Mouse (Mus musculus): Measurements from ENCODE around the gene Supt6.

DNA sequence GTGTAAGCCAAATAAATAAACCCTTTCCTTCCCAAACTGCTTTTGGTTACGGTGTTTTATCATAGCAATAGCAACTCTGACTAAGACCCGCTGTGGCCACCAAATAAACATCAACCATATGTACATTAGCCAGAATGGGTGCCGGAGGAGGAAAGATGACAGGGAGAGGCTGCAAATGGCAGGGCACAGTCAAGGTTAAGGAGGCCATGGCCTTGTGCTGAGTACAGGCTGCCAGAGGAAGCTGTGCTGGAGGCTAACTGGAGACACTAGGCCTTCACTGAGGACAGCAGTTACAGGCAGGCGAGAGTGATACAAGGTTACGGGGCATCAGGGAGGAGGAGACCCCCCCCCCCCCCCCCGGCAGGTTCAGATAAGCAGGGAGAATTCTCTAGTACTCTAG is 35.9 kb downstream of the Supt6 start:
- TF ChIP-seq E2F4 (IDR thresholded peaks at IDR 0.05; ENCODE audit: insufficient replicate concordance, low read depth, low read length) (no peak), ELF1 (IDR thresholded peaks at IDR 0.05; ENCODE audit: low read depth, low read length) (no peak), POLR2A (IDR thresholded peaks at IDR 0.05; ENCODE audit: low read depth, low read length) (no peak)

All from CH12.LX (cell line).